Mouse (Mus musculus) MEL (cell line): ENCODE results near the gene Ttc30a1.

Experiments
- CTCF ChIP-seq, 3 experiments: IDR thresholded peaks in 2 of 3; conservative IDR thresholded peaks in 1 of 3; 2 replicates each; pipeline ENCODE4 v1.5.1; 2011 to 2012; ENCODE audit warnings: low read length in 3 of 3, low read depth in 2 of 3, mild to moderate bottlenecking in 2 of 3, improper control_type of control experiment in 1 of 3, inconsistent platforms in 1 of 3, mixed read lengths in 1 of 3, moderate library complexity in 1 of 3; ENCODE audit not compliant: control insufficient read depth in 1 of 3, insufficient read depth in 1 of 3, poor library complexity in 1 of 3, severe bottlenecking in 1 of 3
- MAFK ChIP-seq: IDR thresholded peaks from 2 replicates; pipeline ENCODE4 v1.6.1; 2011; ENCODE audit warnings: low read depth, mild to moderate bottlenecking, low read length, improper control_type of control experiment, borderline replicate concordance
- POLR2A ChIP-seq, 2 experiments: IDR thresholded peaks; 2 replicates each; pipeline ENCODE4 v1.6.1; 2011 to 2012; ENCODE audit warnings: low read length in 2 of 2, mild to moderate bottlenecking in 2 of 2, control low read depth in 1 of 2, improper control_type of control experiment in 1 of 2, low read depth in 1 of 2, moderate library complexity in 1 of 2; ENCODE audit not compliant: control insufficient read depth in 1 of 2, insufficient read depth in 1 of 2, poor library complexity in 1 of 2
- POLR2AphosphoS5 ChIP-seq: IDR thresholded peaks from 2 replicates; pipeline ENCODE4 v1.6.1; 2012; ENCODE audit warnings: low read depth, borderline replicate concordance, mild to moderate bottlenecking, inconsistent platforms, low read length, moderate library complexity, mixed read lengths
- SMC3 ChIP-seq: IDR thresholded peaks from 2 replicates; pipeline ENCODE4 v1.6.1; 2011; ENCODE audit warnings: low read depth, low read length, improper control_type of control experiment

DNA sequence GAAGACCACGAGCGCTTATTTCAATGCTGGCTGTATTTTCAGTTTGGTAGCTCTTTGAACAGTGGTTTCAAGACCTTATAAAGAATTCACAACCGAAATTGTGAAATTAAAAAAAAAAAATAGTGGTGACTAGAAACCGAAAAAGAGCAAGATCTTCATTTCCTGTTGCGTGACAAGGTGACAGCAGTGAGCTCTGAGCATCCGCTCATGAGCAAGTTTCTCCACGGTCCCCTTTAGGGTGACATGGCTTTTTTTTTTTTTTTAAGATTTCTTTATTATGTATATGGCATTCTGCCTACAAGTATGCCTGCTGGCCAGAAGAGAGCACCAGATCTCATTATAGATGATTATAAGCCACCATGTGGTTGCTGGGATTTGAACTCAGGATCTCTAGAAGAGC lies 33.7 kb upstream of the Ttc30a1 start:
- TF ChIP-seq POLR2AphosphoS5 (no peak), CTCF (IDR thresholded peaks at IDR 0.05 in 2 of 3, conservative IDR thresholded peaks at IDR 0.05 in 1 of 3; ENCODE audit: control insufficient read depth in 1 of 3, insufficient read depth in 1 of 3, low read depth in 2 of 3, low read length in 3 of 3, poor library complexity in 1 of 3, severe bottlenecking in 1 of 3) (no peak), SMC3 (no peak), POLR2A (IDR thresholded peaks at IDR 0.05; ENCODE audit: control insufficient read depth in 1 of 2, insufficient read depth in 1 of 2, low read depth in 1 of 2, low read length in 2 of 2, poor library complexity in 1 of 2) (no peak), MAFK (no peak)
